Mouse (Mus musculus): ENCODE results near the gene Pip4k2a.

Pip4k2a gene

GRCm38 (mm10) chr2:18799966-18800645, 197.8 kb downstream of the Pip4k2a start:
- in situ Hi-C loops (cut with MboI; ENCODE audit: low sequenced_read_pairs): no loop called here

GRCm38 (mm10) chr2:18799265-18799965, 198.5 kb downstream of the Pip4k2a start:
- in situ Hi-C loops (cut with MboI; ENCODE audit: low sequenced_read_pairs): no loop called here

GRCm38 (mm10) chr2:18797776-18798175, 200.2 kb downstream of the Pip4k2a start:
- in situ Hi-C loops (cut with MboI; ENCODE audit: low sequenced_read_pairs): no loop called here

- in situ Hi-C loops (cut with MboI; ENCODE audit: low sequenced_read_pairs): no loop called here
Observed at GRCm38 (mm10) chr2:18794261-18794660, 203.7 kb downstream of the Pip4k2a start.
